8 mouse cellular contexts compared by ENCODE assay signal in the genomic region with DNA sequence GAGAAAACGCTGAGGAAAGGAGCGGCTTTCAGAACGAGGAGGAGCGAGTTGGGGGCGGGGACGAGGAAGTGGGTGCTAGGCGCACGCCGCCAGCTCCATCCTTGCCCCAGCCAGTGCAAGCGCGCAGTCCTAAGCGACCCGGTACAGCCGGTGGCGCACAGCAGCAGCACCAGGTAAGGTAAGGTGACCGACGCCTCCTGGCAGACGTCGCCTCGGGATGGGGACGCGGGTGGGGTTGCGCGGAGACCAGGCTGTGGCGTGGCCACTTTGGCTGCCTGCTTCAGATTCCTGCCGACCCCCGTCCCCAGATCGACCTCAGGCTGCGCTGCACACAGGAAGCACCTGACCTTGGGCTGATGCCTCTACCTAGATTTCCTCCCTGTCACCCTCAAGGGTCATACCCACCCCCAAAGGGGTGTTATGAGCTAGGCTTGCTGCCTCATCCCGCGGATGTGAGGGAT. TPM values are rescaled to one million over a fixed set of nuclear protein-coding genes. Genes with fewer than 3 reads are reported as not detected.
DNase-seq lines count a peak whose midpoint lies in the region; ATAC-seq and TF ChIP-seq lines count a peak whose summit lies in the region.

A gene (plus strand): TSS at position 109 of the 461 bp plus-strand sequence.

- no peaks in the 10 kb centered on the region for H3K9me3 ChIP-seq in limb, embryonic 14.5 days (ENCODE audit: control insufficient read depth, low read length)

- H3K36me3 ChIP-seq in limb, embryonic 14.5 days (ENCODE audit: control insufficient read depth, insufficient read depth, low read length) = no peaks in the 10 kb centered on the region

- peak; percentile 44 for DNase-seq in layer of hippocampus, adult 11-12 months (ENCODE audit: low spot score)
- no peak for DNase-seq in layer of hippocampus, adult 9-11 months
- peak in 1 of 2 experiments; percentile 69 for DNase-seq in frontal cortex, adult 2 months (ENCODE audit: extremely low spot score in 1 of 2, low spot score in 1 of 2)
- no peak for DNase-seq in limb, embryonic 14.5 days (ENCODE audit: low spot score)
- peak; percentile 67 for DNase-seq in right cerebral cortex, postnatal 14 days
- DNase-seq in ovary, postnatal 36 days (ENCODE audit: low spot score) = no peak
- DNase-seq in adrenal gland, adult (ENCODE audit: inconsistent age in 2 of 2, low spot score in 1 of 2) = no peak

- peak; percentile 55 for ATAC-seq in activated CD4-positive, CD25-positive, alpha-beta regulatory T cell, adult 4 months
- ATAC-seq in limb, embryonic 14.5 days (ENCODE audit: low FRiP score, low read depth) = no peak

- no peaks in the 10 kb centered on the region for H3K4me1 ChIP-seq in limb, embryonic 14.5 days (ENCODE audit: control insufficient read depth, insufficient read depth, low read length)

- 8% methylated on average over 31 of the region's 31 CpGs for WGBS in limb, embryonic 14.5 days

- TF ChIP-seq POLR2A in limb, embryonic 14.5 days (IDR thresholded peaks at IDR 0.05; ENCODE audit: borderline replicate concordance, extremely low read depth, insufficient read depth, insufficient read length) = no peak

- H3K9ac ChIP-seq in limb, embryonic 14.5 days (ENCODE audit: low read depth, low read length, severe bottlenecking) = no peak within 1 kb of the TSS

- H3K27ac ChIP-seq in limb, embryonic 14.5 days (replicated peaks; ENCODE audit: low read depth, low read length) = no peak within 1 kb of the TSS

- H3K4me2 ChIP-seq in limb, embryonic 14.5 days (replicated peaks; ENCODE audit: low read depth, low read length, severe bottlenecking) = peak within 1 kb of the TSS; percentile 40

- H3K27me3 ChIP-seq in limb, embryonic 14.5 days (ENCODE audit: control insufficient read depth, insufficient read depth, low read length) = peaks cover 36% of the 10 kb centered on the region

- H3K4me3 ChIP-seq in limb, embryonic 14.5 days (replicated peaks; ENCODE audit: low read length) = peak within 1 kb of the TSS; percentile 28

RNA-seq across cellular contexts. Expression of the gene that starts here (rescaled TPM):
- 10 to 100 TPM in 1 of 2 experiments, 1 to 10 TPM in 1; 9.2 to 12.0 TPM for polyA plus RNA-seq in activated CD4-positive, CD25-positive, alpha-beta regulatory T cell, adult 4 months (2017; shearing (Covaris generic))
- polyA plus RNA-seq in frontal cortex, adult 2 months (2012; rRNA removed) = 12.9 and 14.1 TPM in 2 replicates
- polyA plus RNA-seq in limb, embryonic 14.5 days (2012; rRNA removed) = 0.13 and 0.14 TPM in 2 replicates
- 0.10 TPM in 1 of 2 replicates, not detected in the other for polyA plus RNA-seq in limb, embryonic 14.5 days (2014; fragmentation: Nextera tagmentation; extraction: Ambion mirVana)

Comparison
In these comparisons a context has a peak if more than half of its experiments do, and no peak if none do; other contexts are left out.
1. RNA of the gene that starts here (polyA plus RNA-seq): 12.9 to 14.1 TPM in frontal cortex, adult 2 months and 9.2 to 12.0 TPM in activated CD4-positive, CD25-positive, alpha-beta regulatory T cell, adult 4 months; 0.10 to 0.14 TPM in limb, embryonic 14.5 days; every median in the first group is over 4 times any median in the second.
2. DNase-seq: peak in layer of hippocampus, adult 11-12 months (single experiment) and right cerebral cortex, postnatal 14 days (single experiment); none in layer of hippocampus, adult 9-11 months (single experiment), limb, embryonic 14.5 days (single experiment), ovary, postnatal 36 days (single experiment) and adrenal gland, adult (0 of 2).